Mouse (Mus musculus): ENCODE measurements around the gene Pdk3. TPM values are rescaled to one million over a fixed set of nuclear protein-coding genes. Genes with fewer than 3 reads are reported as not detected.
A peak's percentile ranks its signal among the peaks of the same experiment; 100 is the strongest.

Pdk3 gene
- polyA plus RNA-seq (2016; fragmentation: Nextera tagmentation; extraction: Ambion mirVana): 129 and 190 TPM in 2 replicates

GRCm38 (mm10) chrX:93831561-93832336 lies at the start of gene Pdk3:
Pdk3 (minus strand) TSS chrX:93832201.
- 18% methylated on average over 53 of the region's 68 CpGs for WGBS
- Histone ChIP-seq H3K4me1 (no peaks in the 10 kb centered on the region), H3K27ac (peak within 1 kb of the TSS; percentile 93), H3K4me3 (peak within 1 kb of the TSS; percentile 65), H3K27me3 (ENCODE audit: insufficient read depth, poor library complexity, severe bottlenecking) (peaks cover 6% of the 10 kb centered on the region; the same call in 1 of the 2 replicates), H3K36me3 (no peaks in the 10 kb centered on the region), H3K9me3 (no peaks in the 10 kb centered on the region)
- peak; percentile 93 for DNase-seq (ENCODE audit: low spot score)

- no peaks in the 10 kb centered on the region for H3K4me1 ChIP-seq
- H3K27me3 ChIP-seq (ENCODE audit: insufficient read depth, poor library complexity, severe bottlenecking): no peaks in the 10 kb centered on the region
- no peak for DNase-seq (ENCODE audit: low spot score)
- H3K4me3 ChIP-seq: no peak overlapping the region
- no peaks in the 10 kb centered on the region for H3K9me3 ChIP-seq
- no peak overlapping the region for H3K27ac ChIP-seq
- H3K36me3 ChIP-seq: no peaks in the 10 kb centered on the region
- 62% methylated on average over 3 of the region's 3 CpGs for WGBS
Measured at GRCm38 (mm10) chrX:93877634-93878016, 45.6 kb upstream of the Pdk3 start.

- no peak for DNase-seq (ENCODE audit: low spot score)
Measured at GRCm38 (mm10) chrX:93876981-93877633, 45.1 kb upstream of the Pdk3 start.

GRCm38 (mm10) chrX:93863393-93863792 lies 31.4 kb upstream of the Pdk3 start:
- H3K27me3 ChIP-seq (ENCODE audit: insufficient read depth, poor library complexity, severe bottlenecking): no peaks in the 10 kb centered on the region; the same call in 1 of the 2 replicates
- no peaks in the 10 kb centered on the region for H3K4me1 ChIP-seq
- 41% methylated on average over 2 of the region's 2 CpGs for WGBS
- H3K36me3 ChIP-seq: no peaks in the 10 kb centered on the region
- H3K4me3 ChIP-seq: no peak overlapping the region
- no peak overlapping the region for H3K27ac ChIP-seq
- no peak for DNase-seq (ENCODE audit: low spot score)
- no peaks in the 10 kb centered on the region for H3K9me3 ChIP-seq

More at GRCm38 (mm10) chrX:93876981-93877633, 45.1 kb upstream of the Pdk3 start:
- H3K27ac ChIP-seq: no peak overlapping the region
- no peaks in the 10 kb centered on the region for H3K9me3 ChIP-seq
- H3K4me3 ChIP-seq: no peak overlapping the region
- H3K36me3 ChIP-seq: no peaks in the 10 kb centered on the region
- no peaks in the 10 kb centered on the region for H3K4me1 ChIP-seq
- no peaks in the 10 kb centered on the region for H3K27me3 ChIP-seq (ENCODE audit: insufficient read depth, poor library complexity, severe bottlenecking)
- WGBS: 79% methylated on average over 7 of the region's 7 CpGs

- 70% methylated on average over 4 of the region's 4 CpGs for WGBS
- Histone ChIP-seq H3K9me3 (no peaks in the 10 kb centered on the region), H3K36me3 (no peaks in the 10 kb centered on the region), H3K4me3 (no peak overlapping the region), H3K4me1 (no peaks in the 10 kb centered on the region), H3K27ac (no peak overlapping the region), H3K27me3 (ENCODE audit: insufficient read depth, poor library complexity, severe bottlenecking) (no peaks in the 10 kb centered on the region; the same call in 1 of the 2 replicates)
- no peak for DNase-seq (ENCODE audit: low spot score)
Measured at GRCm38 (mm10) chrX:93862525-93863086, 30.6 kb upstream of the Pdk3 start.

- H3K36me3 ChIP-seq: no peaks in the 10 kb centered on the region
- DNase-seq (ENCODE audit: low spot score): no peak
- H3K4me1 ChIP-seq: no peaks in the 10 kb centered on the region
- peaks cover 8% of the 10 kb centered on the region; the same call in 1 of the 2 replicates for H3K27me3 ChIP-seq (ENCODE audit: insufficient read depth, poor library complexity, severe bottlenecking)
- whole genome bisulfite sequencing: 69% methylated on average over 3 of the region's 3 CpGs
- H3K27ac ChIP-seq: no peak overlapping the region
- H3K9me3 ChIP-seq: no peaks in the 10 kb centered on the region
- no peak overlapping the region for H3K4me3 ChIP-seq
Measured at GRCm38 (mm10) chrX:93857756-93858155, 25.8 kb upstream of the Pdk3 start.

- no peaks in the 10 kb centered on the region for H3K9me3 ChIP-seq
- peak overlapping the region; percentile 93 for H3K27ac ChIP-seq
- peak overlapping the region; percentile 65 for H3K4me3 ChIP-seq
- H3K27me3 ChIP-seq (ENCODE audit: insufficient read depth, poor library complexity, severe bottlenecking): peaks cover 6% of the 10 kb centered on the region; the same call in 1 of the 2 replicates
- WGBS: 38% methylated on average over 14 of the region's 14 CpGs
- no peaks in the 10 kb centered on the region for H3K4me1 ChIP-seq
- no peaks in the 10 kb centered on the region for H3K36me3 ChIP-seq
- DNase-seq (ENCODE audit: low spot score): no peak
Measured at GRCm38 (mm10) chrX:93832337-93832884, 410 bp upstream of the Pdk3 start.

- no peaks in the 10 kb centered on the region for H3K4me1 ChIP-seq
- no peaks in the 10 kb centered on the region for H3K36me3 ChIP-seq
- H3K27ac ChIP-seq: 0 out of 2 replicates have a peak overlapping the region, but pooled peaks have one; percentile 22
- H3K9me3 ChIP-seq: no peaks in the 10 kb centered on the region
- H3K27me3 ChIP-seq (ENCODE audit: insufficient read depth, poor library complexity, severe bottlenecking): no peaks in the 10 kb centered on the region
- no peak overlapping the region for H3K4me3 ChIP-seq
- 40% methylated on average over 2 of the region's 2 CpGs for WGBS
- DNase-seq (ENCODE audit: low spot score): no peak
Measured at GRCm38 (mm10) chrX:93825787-93826186, 6.2 kb downstream of the Pdk3 start.

GRCm38 (mm10) chrX:93808040-93808439 lies 24.0 kb downstream of the Pdk3 start:
- 82% methylated on average over 1 of the region's 1 CpGs for WGBS
- Histone ChIP-seq H3K4me1 (no peaks in the 10 kb centered on the region), H3K4me3 (no peak overlapping the region), H3K9me3 (no peaks in the 10 kb centered on the region), H3K27me3 (ENCODE audit: insufficient read depth, poor library complexity, severe bottlenecking) (no peaks in the 10 kb centered on the region), H3K27ac (no peak overlapping the region), H3K36me3 (peaks cover 2% of the 10 kb centered on the region; the same call in 1 of the 2 replicates)
- DNase-seq (ENCODE audit: low spot score): no peak

- Histone ChIP-seq H3K9me3 (no peaks in the 10 kb centered on the region), H3K27ac (no peak overlapping the region), H3K4me1 (no peaks in the 10 kb centered on the region), H3K4me3 (no peak overlapping the region), H3K27me3 (ENCODE audit: insufficient read depth, poor library complexity, severe bottlenecking) (no peaks in the 10 kb centered on the region), H3K36me3 (no peaks in the 10 kb centered on the region)
- no peak for DNase-seq (ENCODE audit: low spot score)
Measured at GRCm38 (mm10) chrX:93793168-93793567, 38.8 kb downstream of the Pdk3 start.

- H3K4me3 ChIP-seq: no peak overlapping the region
- no peak for DNase-seq (ENCODE audit: low spot score)
- WGBS: 64% methylated on average over 1 of the region's 1 CpGs
- H3K4me1 ChIP-seq: no peaks in the 10 kb centered on the region
- H3K36me3 ChIP-seq: no peaks in the 10 kb centered on the region
- H3K27ac ChIP-seq: no peak overlapping the region
- H3K27me3 ChIP-seq (ENCODE audit: insufficient read depth, poor library complexity, severe bottlenecking): no peaks in the 10 kb centered on the region
- H3K9me3 ChIP-seq: no peaks in the 10 kb centered on the region
Measured at GRCm38 (mm10) chrX:93789562-93789961, 42.4 kb downstream of the Pdk3 start.

- Histone ChIP-seq H3K27ac (no peak overlapping the region), H3K27me3 (ENCODE audit: insufficient read depth, poor library complexity, severe bottlenecking) (no peaks in the 10 kb centered on the region; the same call in 1 of the 2 replicates), H3K9me3 (no peaks in the 10 kb centered on the region), H3K36me3 (no peaks in the 10 kb centered on the region), H3K4me3 (no peak overlapping the region), H3K4me1 (no peaks in the 10 kb centered on the region)
- DNase-seq (ENCODE audit: low spot score): no peak
- WGBS: 81% methylated on average over 3 of the region's 3 CpGs
Measured at GRCm38 (mm10) chrX:93760770-93761169, 71.2 kb downstream of the Pdk3 start.

All from heart, embryonic 10.5 days (tissue).